8 mouse cellular contexts compared by ENCODE assay signal in the genomic region with DNA sequence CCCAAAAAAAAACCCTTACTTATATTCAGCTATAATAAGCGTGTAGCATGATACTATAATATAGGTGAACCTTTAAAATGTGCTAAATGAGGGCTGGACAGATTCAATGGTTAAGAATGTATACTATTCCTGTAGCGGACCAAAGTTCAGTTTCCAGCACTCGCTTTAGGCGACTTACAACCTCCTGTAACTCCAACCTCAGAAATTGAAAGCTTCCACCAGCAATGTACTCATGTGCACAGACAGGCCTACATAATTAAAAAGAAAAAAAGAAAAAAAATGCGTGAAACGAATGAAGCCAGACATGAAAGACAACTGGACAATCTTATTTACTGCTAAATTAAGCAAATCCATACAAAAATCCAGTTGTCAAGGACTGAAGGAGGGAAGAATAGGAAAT. TPM values are rescaled to one million over a fixed set of nuclear protein-coding genes. Genes with fewer than 3 reads are reported as not detected.
DNase-seq lines count a peak whose midpoint lies in the region; ATAC-seq and TF ChIP-seq lines count a peak whose summit lies in the region.

No protein-coding gene starts in this region.

- no peaks in the 10 kb centered on the region for H3K27me3 ChIP-seq in heart, embryonic 10.5 days (ENCODE audit: insufficient read depth, poor library complexity, severe bottlenecking)
- no peaks in the 10 kb centered on the region for H3K27me3 ChIP-seq in heart, embryonic 11.5 days (ENCODE audit: control insufficient read depth, insufficient read depth, low read length)
- H3K27me3 ChIP-seq in megakaryocyte, embryonic 14.5 days (replicated peaks), result no peaks in the 10 kb centered on the region
- H3K27me3 ChIP-seq in limb, embryonic 14.5 days (ENCODE audit: control insufficient read depth, insufficient read depth, low read length), result no peaks in the 10 kb centered on the region
- H3K27me3 ChIP-seq in neural tube, embryonic 15.5 days (replicated peaks), result no peaks in the 10 kb centered on the region

- no peak overlapping the region for H3K4me2 ChIP-seq in heart, embryonic 11.5 days
- H3K4me2 ChIP-seq in limb, embryonic 14.5 days (replicated peaks; ENCODE audit: low read depth, low read length, severe bottlenecking), result peak overlapping the region; percentile 56; the same call in 1 of the 2 replicates
- H3K4me2 ChIP-seq in neural tube, embryonic 15.5 days, result peak overlapping the region; percentile 71

- peak overlapping the region; percentile 95; the same call in 1 of the 2 replicates for H3K27ac ChIP-seq in heart, embryonic 10.5 days
- no peak overlapping the region for H3K27ac ChIP-seq in heart, embryonic 11.5 days (ENCODE audit: low read depth, low read length)
- H3K27ac ChIP-seq in limb, embryonic 14.5 days (replicated peaks; ENCODE audit: low read depth, low read length), result no peak overlapping the region
- no peak overlapping the region for H3K27ac ChIP-seq in neural tube, embryonic 15.5 days (replicated peaks)

- H3K36me3 ChIP-seq in heart, embryonic 10.5 days, result peaks cover 12% of the 10 kb centered on the region
- 0 out of 2 replicates have a peak, but pooled peaks cover 3% of the 10 kb centered on the region for H3K36me3 ChIP-seq in heart, embryonic 11.5 days (ENCODE audit: control insufficient read depth, insufficient read depth, low read length)
- H3K36me3 ChIP-seq in megakaryocyte, embryonic 14.5 days (replicated peaks; ENCODE audit: low read length), result peaks cover 24% of the 10 kb centered on the region
- peaks cover 11% of the 10 kb centered on the region for H3K36me3 ChIP-seq in limb, embryonic 14.5 days (ENCODE audit: control insufficient read depth, insufficient read depth, low read length)
- peaks cover 6% of the 10 kb centered on the region; the same call in 1 of the 2 replicates for H3K36me3 ChIP-seq in neural tube, embryonic 15.5 days

- H3K9ac ChIP-seq in heart, embryonic 11.5 days (ENCODE audit: low read depth, low read length), result no peak overlapping the region
- H3K9ac ChIP-seq in limb, embryonic 14.5 days (ENCODE audit: low read depth, low read length, severe bottlenecking), result no peak overlapping the region; the same call in 1 of the 2 replicates
- H3K9ac ChIP-seq in neural tube, embryonic 15.5 days (replicated peaks), result no peak overlapping the region

- peak overlapping the region; percentile 74; the same call in 1 of the 2 replicates for H3K4me3 ChIP-seq in heart, embryonic 10.5 days
- H3K4me3 ChIP-seq in heart, embryonic 11.5 days (ENCODE audit: low read depth, low read length), result no peak overlapping the region; the same call in 1 of the 2 replicates
- peak overlapping the region; percentile 23 for H3K4me3 ChIP-seq in megakaryocyte, embryonic 14.5 days (replicated peaks)
- no peak overlapping the region for H3K4me3 ChIP-seq in limb, embryonic 14.5 days (replicated peaks; ENCODE audit: low read length)
- H3K4me3 ChIP-seq in neural tube, embryonic 15.5 days (replicated peaks), result no peak overlapping the region

- WGBS in heart, embryonic 10.5 days, result 70% methylated on average over 6 of the region's 6 CpGs
- WGBS in heart, embryonic 11.5 days (ENCODE audit: insufficient replicate concordance), result 69% methylated on average over 6 of the region's 6 CpGs
- WGBS in limb, embryonic 14.5 days, result 73% methylated on average over 6 of the region's 6 CpGs
- WGBS in neural tube, embryonic 15.5 days, result 76% methylated on average over 6 of the region's 6 CpGs

- DNase-seq in heart, embryonic 10.5 days (ENCODE audit: low spot score), result no peak
- DNase-seq in limb, embryonic 14.5 days (ENCODE audit: low spot score), result no peak
- DNase-seq in layer of hippocampus, adult 9-10 months (ENCODE audit: low spot score), result no peak
- DNase-seq in spleen, adult 12 weeks (ENCODE audit: low spot score), result no peak

- ATAC-seq in heart, embryonic 11.5 days (replicated peaks; ENCODE audit: insufficient number of reproducible peaks, low FRiP score, low TSS enrichment), result no peak
- ATAC-seq in megakaryocyte, adult 5-6 weeks (ENCODE audit: poor library complexity, severe bottlenecking), result no peak
- ATAC-seq in limb, embryonic 14.5 days (ENCODE audit: low FRiP score, low read depth), result no peak
- no peak for ATAC-seq in neural tube, embryonic 15.5 days (ENCODE audit: low FRiP score)

- no peak for TF ChIP-seq POLR2A in limb, embryonic 14.5 days (IDR thresholded peaks at IDR 0.05; ENCODE audit: borderline replicate concordance, extremely low read depth, insufficient read depth, insufficient read length)

- H3K4me1 ChIP-seq in heart, embryonic 10.5 days, result peaks cover 10% of the 10 kb centered on the region
- H3K4me1 ChIP-seq in heart, embryonic 11.5 days (ENCODE audit: control insufficient read depth, insufficient read depth, low read length), result peaks cover 7% of the 10 kb centered on the region
- H3K4me1 ChIP-seq in megakaryocyte, embryonic 14.5 days, result peaks cover 46% of the 10 kb centered on the region
- peaks cover 7% of the 10 kb centered on the region; the same call in 1 of the 2 replicates for H3K4me1 ChIP-seq in limb, embryonic 14.5 days (ENCODE audit: control insufficient read depth, insufficient read depth, low read length)
- H3K4me1 ChIP-seq in neural tube, embryonic 15.5 days, result peaks cover 26% of the 10 kb centered on the region

- H3K9me3 ChIP-seq in heart, embryonic 10.5 days, result no peaks in the 10 kb centered on the region
- no peaks in the 10 kb centered on the region for H3K9me3 ChIP-seq in heart, embryonic 11.5 days (replicated peaks; ENCODE audit: control insufficient read depth, low read length)
- no peaks in the 10 kb centered on the region for H3K9me3 ChIP-seq in megakaryocyte, embryonic 14.5 days
- H3K9me3 ChIP-seq in limb, embryonic 14.5 days (ENCODE audit: control insufficient read depth, low read length), result no peaks in the 10 kb centered on the region
- no peaks in the 10 kb centered on the region for H3K9me3 ChIP-seq in neural tube, embryonic 15.5 days (replicated peaks)

RNA-seq across cellular contexts. Expression of a gene that starts 0.7 kb away (rescaled TPM):
- polyA plus RNA-seq in heart, embryonic 10.5 days (2016; fragmentation: Nextera tagmentation; extraction: Ambion mirVana), result 331 and 363 TPM in 2 replicates
- 327 and 355 TPM in 2 replicates for polyA plus RNA-seq in heart, embryonic 11.5 days (2014; fragmentation: Nextera tagmentation; extraction: Ambion mirVana)
- polyA plus RNA-seq in megakaryocyte, embryonic 14.5 days (2012; ENCODE audit: insufficient read depth, low replicate concordance), result 30.3 and 45.3 TPM in 2 replicates
- 138 TPM in 2 replicates for total RNA-seq in megakaryocyte, adult 5-6 weeks (2015)
- 98.5 and 129 TPM in 2 replicates for total RNA-seq in megakaryocyte, adult 5-6 weeks (2017)
- 45.1 and 89.7 TPM in 2 replicates for polyA plus RNA-seq in limb, embryonic 14.5 days (2012; rRNA removed)
- polyA plus RNA-seq in limb, embryonic 14.5 days (2014; fragmentation: Nextera tagmentation; extraction: Ambion mirVana), result 367 and 372 TPM in 2 replicates
- 243 and 255 TPM in 2 replicates for polyA plus RNA-seq in neural tube, embryonic 15.5 days (2015; fragmentation: Nextera tagmentation; extraction: Ambion mirVana)

RNA-seq across cellular contexts. Expression of a gene that starts 1.0 kb away (rescaled TPM):
- 8.3 and 8.4 TPM in 2 replicates for polyA plus RNA-seq in heart, embryonic 10.5 days (2016; fragmentation: Nextera tagmentation; extraction: Ambion mirVana)
- 8.2 and 11.5 TPM in 2 replicates for polyA plus RNA-seq in heart, embryonic 11.5 days (2014; fragmentation: Nextera tagmentation; extraction: Ambion mirVana)
- not detected in 2 replicates for polyA plus RNA-seq in megakaryocyte, embryonic 14.5 days (2012; ENCODE audit: insufficient read depth, low replicate concordance)
- 58.7 and 62.6 TPM in 2 replicates for total RNA-seq in megakaryocyte, adult 5-6 weeks (2015)
- total RNA-seq in megakaryocyte, adult 5-6 weeks (2017), result 31.5 and 36.8 TPM in 2 replicates
- 1.9 and 2.4 TPM in 2 replicates for polyA plus RNA-seq in limb, embryonic 14.5 days (2012; rRNA removed)
- polyA plus RNA-seq in limb, embryonic 14.5 days (2014; fragmentation: Nextera tagmentation; extraction: Ambion mirVana), result 10.4 and 12.2 TPM in 2 replicates
- 4.3 and 8.4 TPM in 2 replicates for polyA plus RNA-seq in neural tube, embryonic 15.5 days (2015; fragmentation: Nextera tagmentation; extraction: Ambion mirVana)

RNA-seq across cellular contexts. Expression of a gene that starts 7.5 kb away (rescaled TPM):
- 292 and 340 TPM in 2 replicates for polyA plus RNA-seq in heart, embryonic 10.5 days (2016; fragmentation: Nextera tagmentation; extraction: Ambion mirVana)
- 275 and 277 TPM in 2 replicates for polyA plus RNA-seq in heart, embryonic 11.5 days (2014; fragmentation: Nextera tagmentation; extraction: Ambion mirVana)
- 218 and 273 TPM in 2 replicates for polyA plus RNA-seq in megakaryocyte, embryonic 14.5 days (2012; ENCODE audit: insufficient read depth, low replicate concordance)
- 184 and 193 TPM in 2 replicates for total RNA-seq in megakaryocyte, adult 5-6 weeks (2015)
- total RNA-seq in megakaryocyte, adult 5-6 weeks (2017), result 137 and 141 TPM in 2 replicates
- polyA plus RNA-seq in limb, embryonic 14.5 days (2012; rRNA removed), result 114 and 153 TPM in 2 replicates
- polyA plus RNA-seq in limb, embryonic 14.5 days (2014; fragmentation: Nextera tagmentation; extraction: Ambion mirVana), result 267 and 270 TPM in 2 replicates
- polyA plus RNA-seq in neural tube, embryonic 15.5 days (2015; fragmentation: Nextera tagmentation; extraction: Ambion mirVana), result 261 and 275 TPM in 2 replicates

RNA-seq across cellular contexts. Expression of a gene that starts 11.0 kb away (rescaled TPM):
- polyA plus RNA-seq in heart, embryonic 10.5 days (2016; fragmentation: Nextera tagmentation; extraction: Ambion mirVana), result 1.7 and 2.5 TPM in 2 replicates
- polyA plus RNA-seq in heart, embryonic 11.5 days (2014; fragmentation: Nextera tagmentation; extraction: Ambion mirVana), result 2.2 and 3.1 TPM in 2 replicates
- polyA plus RNA-seq in megakaryocyte, embryonic 14.5 days (2012; ENCODE audit: insufficient read depth, low replicate concordance), result 2.8 and 3.1 TPM in 2 replicates
- 7.2 and 7.4 TPM in 2 replicates for total RNA-seq in megakaryocyte, adult 5-6 weeks (2015)
- 11.7 and 15.4 TPM in 2 replicates for total RNA-seq in megakaryocyte, adult 5-6 weeks (2017)
- polyA plus RNA-seq in limb, embryonic 14.5 days (2012; rRNA removed), result 4.4 and 8.1 TPM in 2 replicates
- polyA plus RNA-seq in limb, embryonic 14.5 days (2014; fragmentation: Nextera tagmentation; extraction: Ambion mirVana), result 2.5 and 3.2 TPM in 2 replicates
- 9.5 and 9.7 TPM in 2 replicates for polyA plus RNA-seq in neural tube, embryonic 15.5 days (2015; fragmentation: Nextera tagmentation; extraction: Ambion mirVana)

RNA-seq across cellular contexts. Expression of a gene that starts 24.5 kb away (rescaled TPM):
- polyA plus RNA-seq in heart, embryonic 10.5 days (2016; fragmentation: Nextera tagmentation; extraction: Ambion mirVana), result 1.5 TPM in 2 replicates
- 1.3 and 1.9 TPM in 2 replicates for polyA plus RNA-seq in heart, embryonic 11.5 days (2014; fragmentation: Nextera tagmentation; extraction: Ambion mirVana)
- polyA plus RNA-seq in megakaryocyte, embryonic 14.5 days (2012; ENCODE audit: insufficient read depth, low replicate concordance), result 0.39 TPM in 1 of 2 replicates, not detected in the other
- 3.5 and 4.1 TPM in 2 replicates for total RNA-seq in megakaryocyte, adult 5-6 weeks (2015)
- total RNA-seq in megakaryocyte, adult 5-6 weeks (2017), result 2.6 and 3.5 TPM in 2 replicates
- polyA plus RNA-seq in limb, embryonic 14.5 days (2012; rRNA removed), result 3.2 and 4.4 TPM in 2 replicates
- 2.3 and 5.8 TPM in 2 replicates for polyA plus RNA-seq in limb, embryonic 14.5 days (2014; fragmentation: Nextera tagmentation; extraction: Ambion mirVana)
- 3.2 and 5.3 TPM in 2 replicates for polyA plus RNA-seq in neural tube, embryonic 15.5 days (2015; fragmentation: Nextera tagmentation; extraction: Ambion mirVana)

Comparison
In these comparisons a context has a peak if more than half of its experiments do, and no peak if none do; other contexts are left out.
1. H3K4me3 ChIP-seq: peak in heart, embryonic 10.5 days (single experiment) and megakaryocyte, embryonic 14.5 days (single experiment); none in heart, embryonic 11.5 days (single experiment), limb, embryonic 14.5 days (single experiment) and neural tube, embryonic 15.5 days (single experiment).